Mouse (Mus musculus) myocyte (in vitro differentiated cells): ENCODE measurements around the gene Hdac6.

ENCODE experiments used
- MAX ChIP-seq: IDR thresholded peaks from one replicate; pipeline ENCODE4 v1.6.1; 2011; ENCODE audit warnings: low read depth, mild to moderate bottlenecking, control low read depth
- MYOG ChIP-seq, 3 experiments: IDR thresholded peaks; one replicate each; pipeline ENCODE4 v1.6.1; 2011; ENCODE audit warnings: control low read depth in 2 of 3, low read depth in 2 of 3, mild to moderate bottlenecking in 2 of 3; ENCODE audit not compliant: insufficient read length in 2 of 3, control insufficient read depth in 1 of 3, insufficient read depth in 1 of 3

DNA sequence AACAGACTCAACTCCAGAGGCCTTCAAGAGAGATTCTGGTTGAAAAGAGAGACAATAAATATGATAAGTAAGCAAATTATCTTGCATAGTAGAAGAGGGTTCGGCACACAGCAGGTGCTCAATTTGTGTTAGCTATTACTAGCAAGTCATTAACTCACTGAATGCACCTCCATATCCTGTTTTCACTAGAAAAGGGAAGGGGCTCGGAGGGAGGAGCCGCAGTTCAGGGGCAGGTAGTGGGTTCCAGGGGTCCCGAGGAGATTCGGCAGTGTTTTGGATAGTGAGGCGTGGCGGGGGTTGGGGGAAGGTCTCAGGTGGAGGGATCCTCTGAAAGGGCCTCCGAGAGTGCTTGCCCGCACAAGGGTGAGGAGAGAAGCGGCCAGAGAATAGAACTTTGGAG is 20.6 kb downstream of the Hdac6 start:
- TF ChIP-seq MAX = no peak
- no peak for TF ChIP-seq MYOG (IDR thresholded peaks at IDR 0.05; ENCODE audit: control insufficient read depth in 1 of 3, insufficient read depth in 1 of 3, insufficient read length in 2 of 3, low read depth in 2 of 3)
